Mouse (Mus musculus) limb, embryonic 10.5 days (tissue): ENCODE data around the gene B830017H08Rik. TPM values are rescaled to one million over a fixed set of nuclear protein-coding genes. Genes with fewer than 3 reads are reported as not detected.

Source experiments
- DNase-seq: peaks from one replicate; pipeline ENCODE4 v3.0.0-alpha.2; 2017; ENCODE audit warnings: low spot score
- H3K27ac ChIP-seq: fragments of 300-500 bp; sonication (generic); 2 replicates; pipeline ENCODE4 v1.5.1; 2016; ENCODE audit warnings: mild to moderate bottlenecking
- H3K27me3 ChIP-seq: fragments of 300-500 bp; sonication (generic); 2 replicates; pipeline ENCODE4 v1.6.1; 2016; ENCODE audit warnings: low read depth, mild to moderate bottlenecking; ENCODE audit not compliant: poor library complexity, severe bottlenecking
- H3K36me3 ChIP-seq: fragments of 300-500 bp; sonication (generic); 2 replicates; pipeline ENCODE4 v1.6.1; 2016; ENCODE audit warnings: mild to moderate bottlenecking, moderate library complexity
- H3K4me1 ChIP-seq: fragments of 300-500 bp; sonication (generic); 2 replicates; pipeline ENCODE4 v1.6.1; 2016
- H3K4me3 ChIP-seq: fragments of 300-500 bp; sonication (generic); 2 replicates; pipeline ENCODE4 v1.5.1; 2016; ENCODE audit warnings: mild to moderate bottlenecking, moderate library complexity
- H3K9me3 ChIP-seq: fragments of 300-500 bp; sonication (generic); replicated peaks from 2 replicates; pipeline ENCODE4 v1.6.1; 2016; ENCODE audit warnings: mild to moderate bottlenecking
- WGBS: fragments of 180-500 bp; shearing (Covaris S2); methylation state at CpG from one replicate; pipeline ENCODE4 v1.1.7; 2016; 5-methylcytosine and 5-hydroxymethylcytosine counted together
- polyA plus RNA-seq: library from polyadenylated mRNA; unstranded; fragments of >200 nt; fragmentation: Nextera tagmentation; extraction: Ambion mirVana; gene quantifications from 2 replicates; pipeline ENCODE4 v1.2.1, GENCODE M21; 2016

The B830017H08Rik gene
- polyA plus RNA-seq, 1 experiment from 2014 or later: 0.61 TPM

DNA sequence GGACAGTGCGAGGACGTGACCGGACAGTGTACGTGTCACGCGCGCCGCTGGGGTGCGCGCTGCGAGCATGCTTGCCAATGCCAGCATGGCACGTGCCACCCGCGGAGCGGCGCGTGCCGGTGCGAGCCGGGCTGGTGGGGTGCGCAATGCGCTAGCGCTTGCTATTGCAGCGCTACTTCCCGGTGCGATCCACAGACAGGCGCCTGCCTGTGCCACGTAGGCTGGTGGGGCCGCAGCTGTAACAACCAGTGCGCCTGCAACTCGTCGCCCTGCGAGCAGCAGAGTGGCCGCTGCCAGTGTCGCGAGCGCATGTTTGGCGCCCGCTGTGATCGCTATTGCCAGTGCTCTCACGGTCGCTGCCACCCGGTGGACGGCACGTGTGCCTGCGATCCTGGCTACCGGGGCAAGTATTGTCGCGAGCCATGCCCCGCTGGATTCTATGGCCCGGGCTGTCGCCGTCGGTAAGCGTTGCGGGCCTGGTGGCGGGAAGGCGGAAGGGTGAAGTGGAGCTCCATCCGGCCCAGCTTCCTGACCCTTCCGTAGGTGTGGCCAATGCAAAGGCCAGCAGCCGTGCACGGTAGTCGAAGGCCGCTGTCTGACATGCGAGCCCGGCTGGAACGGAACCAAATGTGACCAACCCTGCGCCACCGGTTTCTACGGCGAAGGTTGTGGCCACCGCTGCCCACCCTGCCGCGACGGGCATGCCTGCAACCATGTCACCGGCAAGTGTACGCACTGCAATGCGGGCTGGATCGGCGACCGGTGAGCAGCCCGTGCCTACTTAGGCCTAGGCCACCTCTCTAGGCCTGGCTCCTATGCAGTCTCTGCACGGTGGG lies 29.9 kb upstream of the B830017H08Rik start:
- Histone ChIP-seq H3K4me3 (peak overlapping the region; percentile 47), H3K27ac (peak overlapping the region; percentile 71), H3K9me3 (no peaks in the 10 kb centered on the region), H3K27me3 (peaks cover 87% of the 10 kb centered on the region), H3K4me1 (peaks cover 99% of the 10 kb centered on the region), H3K36me3 (peaks cover 75% of the 10 kb centered on the region)
- DNase-seq: peak; percentile 71
- 3% methylated on average over 83 of the region's 83 CpGs for WGBS

DNA sequence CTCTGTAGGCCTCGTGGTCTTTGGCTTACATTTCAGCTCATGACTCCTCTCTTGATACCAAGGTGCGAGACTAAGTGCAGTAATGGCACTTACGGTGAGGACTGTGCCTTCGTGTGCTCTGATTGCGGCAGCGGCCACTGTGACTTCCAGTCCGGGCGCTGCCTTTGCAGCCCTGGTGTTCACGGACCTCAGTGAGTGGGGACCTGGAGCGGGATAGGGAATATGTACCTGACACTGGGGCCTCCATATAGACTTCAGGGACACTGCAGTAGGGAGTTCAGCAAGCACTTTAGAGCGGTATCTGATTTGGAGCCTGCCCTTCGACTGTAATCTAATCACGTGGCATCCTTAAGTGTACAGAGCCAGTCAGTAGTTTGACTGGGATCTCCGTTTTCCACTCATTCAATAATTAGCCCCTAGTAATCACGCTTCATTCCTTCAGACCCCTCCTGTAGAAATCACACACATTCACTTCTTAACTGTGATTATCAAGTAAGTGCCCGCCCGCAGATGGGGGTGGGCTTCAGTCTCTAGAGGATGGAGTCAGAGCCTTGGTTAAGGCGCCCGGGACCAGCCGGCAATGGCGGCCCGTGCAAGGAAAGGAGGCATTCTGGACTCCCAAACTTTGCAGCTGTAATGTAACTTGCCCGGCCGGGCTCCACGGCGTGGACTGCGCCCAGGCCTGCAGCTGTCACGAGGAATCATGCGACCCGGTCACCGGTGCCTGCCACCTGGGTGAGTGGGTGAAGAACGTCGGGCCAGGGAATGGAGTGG lies 29.1 kb upstream of the B830017H08Rik start:
- Histone ChIP-seq H3K9me3 (no peaks in the 10 kb centered on the region), H3K27ac (peak overlapping the region; percentile 69), H3K27me3 (peaks cover 82% of the 10 kb centered on the region), H3K4me3 (peak overlapping the region; percentile 47), H3K4me1 (peaks cover 98% of the 10 kb centered on the region), H3K36me3 (peaks cover 81% of the 10 kb centered on the region)
- DNase-seq: no peak
- WGBS: 6% methylated on average over 33 of the region's 33 CpGs

DNA sequence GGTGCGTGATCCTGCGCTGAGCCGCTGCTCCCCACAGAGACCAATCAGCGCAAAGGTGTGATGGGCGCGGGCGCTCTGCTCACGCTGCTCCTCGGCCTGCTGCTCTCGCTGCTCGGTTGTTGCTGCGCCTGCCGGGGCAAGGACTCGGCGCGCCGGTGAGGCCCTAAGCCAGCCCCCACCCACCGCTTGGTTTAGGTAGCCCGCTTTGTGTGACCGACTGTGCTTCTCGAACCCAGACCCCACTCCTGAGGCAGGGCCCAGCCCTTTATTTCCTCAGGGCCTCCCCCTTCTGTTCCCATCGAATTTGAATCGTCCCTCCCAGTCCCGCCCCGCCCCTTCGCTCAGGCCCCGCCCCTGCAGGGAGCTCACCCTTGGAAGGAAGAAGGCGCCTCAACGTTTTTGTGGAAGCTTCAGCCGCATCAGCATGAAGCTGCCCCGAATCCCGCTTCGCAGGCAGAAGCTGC lies 28.4 kb upstream of the B830017H08Rik start:
- H3K4me3 ChIP-seq: peak overlapping the region; percentile 43
- peaks cover 98% of the 10 kb centered on the region for H3K4me1 ChIP-seq
- H3K27me3 ChIP-seq: peaks cover 76% of the 10 kb centered on the region
- H3K36me3 ChIP-seq: peaks cover 75% of the 10 kb centered on the region
- DNase-seq: peak; percentile 86
- peak overlapping the region; percentile 69 for H3K27ac ChIP-seq
- H3K9me3 ChIP-seq: no peaks in the 10 kb centered on the region
- under 1% methylated on average over 33 of the region's 33 CpGs for WGBS

DNA sequence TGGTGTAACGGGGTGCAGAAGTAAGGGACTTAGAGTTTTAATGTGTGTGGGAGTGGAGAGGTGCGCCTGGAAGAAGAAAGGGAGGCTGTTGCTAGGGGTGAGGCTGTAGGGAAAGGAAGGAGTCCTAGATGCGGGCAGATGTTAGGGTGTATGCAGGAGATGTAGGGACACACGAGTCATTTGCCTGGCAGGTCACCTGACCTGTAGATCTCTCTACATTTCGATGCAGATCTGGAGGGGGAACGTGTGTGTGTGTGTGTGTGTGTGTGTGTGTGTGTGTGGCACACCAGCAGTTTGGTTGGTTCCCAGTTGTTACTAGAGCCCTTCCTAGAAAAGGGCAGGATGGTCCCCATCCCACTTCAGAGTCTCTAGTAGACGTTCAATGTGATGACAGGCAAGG lies 27.9 kb upstream of the B830017H08Rik start:
- Histone ChIP-seq H3K27me3 (peaks cover 71% of the 10 kb centered on the region), H3K36me3 (peaks cover 72% of the 10 kb centered on the region)

DNA sequence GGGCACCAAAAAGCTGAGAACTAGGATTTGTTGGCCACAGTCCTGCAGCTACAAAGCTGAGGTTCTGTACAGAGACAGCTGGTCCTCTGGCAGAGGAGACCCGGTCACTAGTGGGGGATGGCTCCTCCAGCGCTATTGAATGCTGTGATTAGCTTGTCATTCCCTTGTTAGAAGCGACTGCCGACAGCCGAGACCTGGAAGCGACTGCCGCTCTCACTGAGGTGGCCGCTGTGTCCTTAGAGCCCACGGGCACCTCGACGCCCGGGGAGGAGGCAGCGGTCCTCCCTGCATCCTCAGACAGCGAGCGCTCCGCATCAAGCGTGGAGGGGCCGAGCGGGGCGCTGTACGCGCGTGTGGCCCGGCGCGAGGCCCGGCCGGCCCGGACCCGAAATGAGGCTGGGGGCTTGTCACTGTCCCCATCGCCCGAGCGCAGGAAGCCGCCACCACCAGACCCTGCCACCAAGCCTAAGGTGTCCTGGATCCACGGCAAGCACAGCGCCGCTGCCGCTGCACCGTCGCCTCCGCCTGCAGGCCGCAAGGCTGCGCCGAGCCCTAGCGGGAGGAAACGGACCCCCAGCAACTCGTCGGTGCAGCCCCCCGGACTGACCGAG lies 26.2 kb upstream of the B830017H08Rik start:
- Histone ChIP-seq H3K9me3 (no peaks in the 10 kb centered on the region), H3K4me3 (peak overlapping the region; percentile 53), H3K4me1 (peaks cover 91% of the 10 kb centered on the region), H3K27me3 (peaks cover 54% of the 10 kb centered on the region), H3K27ac (peak overlapping the region; percentile 92), H3K36me3 (peaks cover 62% of the 10 kb centered on the region)
- DNase-seq: peak; percentile 74
- WGBS: 2% methylated on average over 50 of the region's 50 CpGs

More for the DNA sequence above, 27.9 kb upstream of the B830017H08Rik start:
- peak overlapping the region; percentile 43 for H3K4me3 ChIP-seq
- H3K27ac ChIP-seq: peak overlapping the region; percentile 69; the same call in 1 of the 2 replicates
- 7% methylated on average over 7 of the region's 7 CpGs for WGBS
- peaks cover 98% of the 10 kb centered on the region for H3K4me1 ChIP-seq
- DNase-seq: no peak
- H3K9me3 ChIP-seq: no peaks in the 10 kb centered on the region

DNA sequence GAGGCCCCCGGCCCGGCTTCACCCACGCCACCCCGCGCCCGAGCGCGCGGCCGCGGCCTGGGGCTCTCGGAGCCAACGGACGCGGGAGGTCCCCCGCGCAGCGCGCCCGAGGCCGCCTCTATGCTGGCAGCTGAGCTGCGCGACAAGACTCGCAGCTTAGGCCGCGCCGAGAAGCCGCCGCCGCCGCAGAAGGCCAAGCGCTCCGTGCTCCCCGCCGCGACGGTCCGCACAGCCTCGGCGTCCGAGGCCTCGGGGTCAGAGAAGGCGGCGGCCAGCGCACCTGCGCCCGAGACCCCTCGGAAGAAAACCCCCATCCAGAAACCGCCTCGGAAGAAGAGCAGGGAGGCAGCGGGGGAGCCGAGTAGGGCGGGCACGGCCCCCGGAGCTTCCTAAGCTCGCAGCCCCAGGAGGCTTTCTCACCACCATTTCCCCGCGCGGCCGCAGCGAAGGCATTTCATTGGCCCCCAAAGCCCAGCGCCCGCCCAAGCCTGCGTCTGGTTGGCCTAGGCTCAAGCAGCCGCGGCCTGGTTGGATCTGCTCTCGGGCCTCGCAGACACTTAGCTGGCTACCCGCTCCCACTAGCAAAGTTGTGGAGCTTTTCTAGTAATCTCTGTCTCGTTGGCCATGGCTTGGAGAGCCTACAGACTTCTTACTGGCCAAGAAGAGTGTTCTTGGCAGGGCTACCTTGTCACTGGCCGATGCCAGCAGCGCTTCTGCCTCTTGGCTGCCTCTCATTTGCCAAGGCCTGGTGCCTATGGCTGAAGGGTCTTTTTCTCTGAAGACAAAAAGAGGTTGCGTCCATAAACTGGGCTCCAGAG lies 25.5 kb upstream of the B830017H08Rik start:
- Histone ChIP-seq H3K9me3 (no peaks in the 10 kb centered on the region), H3K27me3 (peaks cover 47% of the 10 kb centered on the region), H3K36me3 (peaks cover 60% of the 10 kb centered on the region), H3K4me1 (peaks cover 84% of the 10 kb centered on the region), H3K27ac (peak overlapping the region; percentile 92), H3K4me3 (peak overlapping the region; percentile 53)
- peak; percentile 91 for DNase-seq
- 3% methylated on average over 73 of the region's 73 CpGs for WGBS

DNA sequence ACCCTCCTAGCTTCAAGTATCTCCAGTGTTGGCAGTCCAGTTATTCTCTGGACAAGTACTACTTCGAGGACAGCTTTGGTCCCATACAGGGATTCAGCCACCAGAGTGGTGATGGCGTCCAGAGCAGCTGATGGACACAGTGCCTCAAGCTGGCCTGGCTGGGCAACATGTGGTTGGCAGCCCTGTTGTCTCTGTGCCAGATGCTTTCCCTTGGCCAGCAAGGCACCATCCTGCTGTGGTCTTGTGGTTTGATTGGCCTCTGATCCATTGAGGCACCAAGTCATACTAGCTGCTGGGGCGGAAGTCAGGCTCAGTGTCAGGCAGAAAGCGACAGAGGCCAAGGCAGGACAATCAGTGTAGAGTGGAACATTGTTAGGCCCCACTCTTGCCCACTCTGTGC lies 23.8 kb upstream of the B830017H08Rik start:
- Histone ChIP-seq H3K27ac (peak overlapping the region; percentile 91), H3K27me3 (peaks cover 45% of the 10 kb centered on the region)
- peak; percentile 58 for DNase-seq

DNA sequence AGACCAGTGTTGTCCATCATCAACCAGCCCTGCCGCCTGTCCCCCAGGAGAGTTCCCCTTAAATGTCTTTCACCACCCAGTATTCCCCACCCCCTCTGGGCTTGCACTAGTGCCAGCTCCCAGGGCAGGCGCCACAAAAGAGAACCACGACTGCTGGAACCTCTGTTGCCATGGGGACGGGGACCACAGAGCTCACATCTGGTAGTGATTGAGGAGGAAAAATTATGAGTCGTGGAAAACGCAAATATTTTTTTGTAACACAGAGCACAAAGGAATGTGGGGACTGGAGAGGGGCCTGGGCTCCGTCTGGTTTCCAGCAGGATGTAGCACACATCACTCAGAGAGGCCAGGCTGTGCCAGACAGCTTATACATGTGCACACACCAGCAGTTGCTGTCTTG lies 23.2 kb upstream of the B830017H08Rik start:
- Histone ChIP-seq H3K27ac (peak overlapping the region; percentile 91), H3K4me3 (peak overlapping the region; percentile 31), H3K36me3 (peaks cover 39% of the 10 kb centered on the region), H3K9me3 (no peaks in the 10 kb centered on the region), H3K27me3 (peaks cover 45% of the 10 kb centered on the region), H3K4me1 (peaks cover 61% of the 10 kb centered on the region)
- peak; percentile 89 for DNase-seq
- WGBS: 9% methylated on average over 7 of the region's 7 CpGs

More for the DNA sequence above, 23.8 kb upstream of the B830017H08Rik start:
- peaks cover 67% of the 10 kb centered on the region for H3K4me1 ChIP-seq
- H3K4me3 ChIP-seq: peak overlapping the region; percentile 31
- peaks cover 43% of the 10 kb centered on the region for H3K36me3 ChIP-seq
- H3K9me3 ChIP-seq: no peaks in the 10 kb centered on the region
- WGBS: 81% methylated on average over 4 of the region's 4 CpGs

DNA sequence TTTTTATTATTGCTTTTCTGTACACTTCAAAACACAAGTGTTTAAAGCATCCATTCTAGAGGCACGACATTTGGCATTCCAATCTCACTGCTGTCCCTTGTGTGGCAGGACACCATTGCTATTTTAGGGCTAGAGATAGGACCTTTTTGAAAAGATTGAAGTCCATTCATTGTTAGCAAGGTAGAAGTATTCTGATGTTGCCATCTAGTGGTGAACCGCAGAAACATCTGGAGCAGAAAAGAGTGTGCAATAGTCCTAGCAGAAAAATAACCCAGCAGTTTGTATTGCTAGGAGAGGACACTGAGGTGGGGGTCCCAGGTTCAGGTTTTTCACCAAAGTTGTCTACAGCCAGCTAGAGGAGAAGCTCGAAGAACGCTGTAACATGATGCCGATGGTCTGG lies 20.8 kb upstream of the B830017H08Rik start:
- Histone ChIP-seq H3K27me3 (peaks cover 40% of the 10 kb centered on the region), H3K4me1 (peaks cover 53% of the 10 kb centered on the region), H3K27ac (peak overlapping the region; percentile 38; the same call in 1 of the 2 replicates), H3K4me3 (no peak overlapping the region), H3K36me3 (peaks cover 16% of the 10 kb centered on the region), H3K9me3 (no peaks in the 10 kb centered on the region)
- peak; percentile 42 for DNase-seq
- WGBS: 9% methylated on average over 5 of the region's 5 CpGs

DNA sequence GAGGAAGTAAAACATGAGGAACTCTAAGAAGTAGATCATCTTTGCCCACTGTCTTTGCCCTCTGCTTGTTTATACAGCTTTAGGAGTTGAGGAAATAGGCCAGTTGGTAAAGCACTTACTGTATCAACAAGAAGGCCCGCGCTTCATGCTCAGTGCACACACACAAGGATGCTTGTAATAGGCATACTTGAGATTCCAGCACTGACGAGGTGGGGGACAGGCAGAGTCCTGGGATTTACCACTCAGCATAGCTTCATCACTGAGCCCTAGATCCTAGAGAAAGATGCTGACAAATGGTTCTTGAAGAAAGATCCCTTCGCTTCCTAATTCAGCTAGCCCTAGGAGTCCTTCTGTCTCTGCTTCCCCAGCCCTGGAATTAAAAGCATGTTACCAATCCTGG lies 19.7 kb upstream of the B830017H08Rik start:
- Histone ChIP-seq H3K4me3 (no peak overlapping the region), H3K36me3 (peaks cover 5% of the 10 kb centered on the region; the same call in 1 of the 2 replicates), H3K27me3 (peaks cover 47% of the 10 kb centered on the region), H3K4me1 (peaks cover 43% of the 10 kb centered on the region), H3K27ac (no peak overlapping the region), H3K9me3 (no peaks in the 10 kb centered on the region)
- WGBS: 59% methylated on average over 4 of the region's 4 CpGs
- DNase-seq: no peak

DNA sequence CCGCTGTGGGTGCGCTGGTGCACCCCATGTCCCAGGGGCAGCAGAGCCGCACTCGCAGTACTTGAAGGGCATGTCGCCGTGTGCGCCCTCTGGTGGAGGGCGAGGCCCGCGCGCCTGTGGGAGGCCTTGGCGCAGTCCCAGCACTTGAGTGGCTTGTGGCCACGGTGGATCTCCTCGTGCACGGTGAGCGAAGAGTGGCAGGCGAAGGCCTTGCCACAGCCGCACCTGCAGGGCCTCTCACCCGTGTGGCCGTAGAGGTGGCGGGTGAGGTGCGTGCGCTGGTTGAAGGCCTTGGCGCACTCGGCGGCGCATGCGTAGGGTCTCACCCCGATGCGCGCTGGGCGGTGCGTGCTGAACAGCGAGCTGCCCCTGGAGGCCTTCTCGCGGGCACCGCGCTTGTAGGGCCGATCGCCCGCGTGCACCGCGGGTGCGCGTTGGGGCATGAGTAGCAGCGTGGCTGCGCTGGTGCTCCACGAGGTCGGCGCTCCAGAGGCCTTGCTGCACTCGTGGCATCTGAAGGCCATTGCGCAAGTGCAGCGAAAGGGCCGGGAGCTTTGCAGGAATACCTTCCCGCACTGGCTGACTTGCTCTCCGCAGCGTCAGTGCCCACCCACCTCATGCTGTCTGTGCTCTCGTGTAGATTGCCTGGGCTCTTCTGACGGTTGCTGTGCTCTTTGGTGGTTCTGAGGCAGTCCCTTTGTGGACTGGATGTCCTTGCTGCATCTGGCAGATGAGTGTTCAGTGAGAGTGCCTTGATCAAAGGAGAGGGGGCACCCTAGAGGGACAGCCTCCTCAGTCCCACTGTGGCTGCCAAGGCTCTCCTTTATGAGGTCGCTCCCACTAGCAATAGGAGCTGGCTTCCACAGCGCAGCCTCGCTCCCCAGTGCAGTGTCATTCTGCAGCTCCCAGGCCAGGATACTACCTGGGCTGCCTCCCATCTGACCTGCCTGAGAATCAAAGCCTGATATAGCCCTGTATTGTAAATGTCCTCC lies 17.2 kb upstream of the B830017H08Rik start:
- 1% methylated on average over 63 of the region's 63 CpGs for WGBS
- DNase-seq: peak; percentile 90
- no peaks in the 10 kb centered on the region for H3K36me3 ChIP-seq
- peak overlapping the region; percentile 89 for H3K27ac ChIP-seq
- peak overlapping the region; percentile 60 for H3K4me3 ChIP-seq
- no peaks in the 10 kb centered on the region for H3K9me3 ChIP-seq
- H3K4me1 ChIP-seq: peaks cover 19% of the 10 kb centered on the region
- H3K27me3 ChIP-seq: peaks cover 50% of the 10 kb centered on the region
